Mouse (Mus musculus) stomach, postnatal 0 days (tissue): ENCODE measurements around the gene Klhl5.

ENCODE experiments used
- CTCF ChIP-seq: IDR thresholded peaks from 2 replicates; pipeline ENCODE4 v1.5.1; 2016; ENCODE audit warnings: antibody characterized with exemption, low read depth, mild to moderate bottlenecking, moderate library complexity
- EP300 ChIP-seq: optimal IDR thresholded peaks from 2 replicates; pipeline ENCODE3; 2016; ENCODE audit warnings: antibody characterized with exemption

- TF ChIP-seq EP300, result no peak
- TF ChIP-seq CTCF, result no peak
Observed at GRCm38 (mm10) chr5:65175918-65176484, 68.7 kb downstream of the Klhl5 start.
